Mouse (Mus musculus) limb, embryonic 10.5 days (tissue): ENCODE measurements at regions not wholly inside any gene's neighbourhood (a gene's known extent, or its start where the extent isn't known, plus 50 kb on each side); places are given as distances from the start of the nearest gene placed in this dataset.

Experiments used
- DNase-seq: peaks from one replicate; pipeline ENCODE4 v3.0.0-alpha.2; 2017; ENCODE audit warnings: low spot score
- H3K27ac ChIP-seq: fragments of 300-500 bp; sonication (generic); 2 replicates; pipeline ENCODE4 v1.5.1; 2016; ENCODE audit warnings: mild to moderate bottlenecking
- H3K27me3 ChIP-seq: fragments of 300-500 bp; sonication (generic); 2 replicates; pipeline ENCODE4 v1.6.1; 2016; ENCODE audit warnings: low read depth, mild to moderate bottlenecking; ENCODE audit not compliant: poor library complexity, severe bottlenecking
- H3K36me3 ChIP-seq: fragments of 300-500 bp; sonication (generic); 2 replicates; pipeline ENCODE4 v1.6.1; 2016; ENCODE audit warnings: mild to moderate bottlenecking, moderate library complexity
- H3K4me1 ChIP-seq: fragments of 300-500 bp; sonication (generic); 2 replicates; pipeline ENCODE4 v1.6.1; 2016
- H3K4me3 ChIP-seq: fragments of 300-500 bp; sonication (generic); 2 replicates; pipeline ENCODE4 v1.5.1; 2016; ENCODE audit warnings: mild to moderate bottlenecking, moderate library complexity
- H3K9me3 ChIP-seq: fragments of 300-500 bp; sonication (generic); replicated peaks from 2 replicates; pipeline ENCODE4 v1.6.1; 2016; ENCODE audit warnings: mild to moderate bottlenecking
- WGBS: fragments of 180-500 bp; shearing (Covaris S2); methylation state at CpG from one replicate; pipeline ENCODE4 v1.1.7; 2016; 5-methylcytosine and 5-hydroxymethylcytosine counted together

DNA sequence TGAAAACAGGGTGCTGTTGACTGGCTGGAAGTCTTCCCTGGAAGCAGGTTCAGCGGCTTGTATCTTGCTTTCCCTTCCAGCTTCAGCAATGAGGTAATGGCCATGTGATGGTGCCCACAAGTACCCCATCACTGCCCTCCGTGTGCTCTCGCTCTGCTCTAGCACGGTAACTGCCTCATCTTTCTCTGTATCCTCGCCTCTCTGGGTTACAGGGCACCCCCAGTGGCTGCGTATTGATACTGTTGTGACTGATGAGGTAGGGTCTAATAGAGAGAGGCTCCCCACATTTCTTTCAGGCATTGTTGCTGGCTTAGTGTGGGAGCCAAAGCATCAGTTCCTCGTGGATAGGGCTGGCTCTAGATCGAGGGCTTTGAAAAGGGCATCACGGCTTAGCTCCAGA lies 147.9 kb upstream of the Pitx1 start:
- H3K9me3 ChIP-seq = no peaks in the 10 kb centered on the region
- peaks cover 26% of the 10 kb centered on the region for H3K4me1 ChIP-seq
- no peak for DNase-seq
- no peaks in the 10 kb centered on the region for H3K36me3 ChIP-seq
- WGBS = 48% methylated on average over 9 of the region's 9 CpGs
- no peak overlapping the region for H3K27ac ChIP-seq
- H3K4me3 ChIP-seq = no peak overlapping the region
- peaks cover 29% of the 10 kb centered on the region for H3K27me3 ChIP-seq

GRCm38 (mm10) chr13:55981041-55981440 lies 145.0 kb upstream of the Pitx1 start:
- Histone ChIP-seq H3K27ac (peak overlapping the region; percentile 20; the same call in 1 of the 2 replicates), H3K27me3 (peaks cover 34% of the 10 kb centered on the region), H3K4me1 (peaks cover 31% of the 10 kb centered on the region), H3K4me3 (no peak overlapping the region), H3K9me3 (no peaks in the 10 kb centered on the region), H3K36me3 (no peaks in the 10 kb centered on the region)
- WGBS = 66% methylated on average over 6 of the region's 6 CpGs
- DNase-seq = no peak

DNA sequence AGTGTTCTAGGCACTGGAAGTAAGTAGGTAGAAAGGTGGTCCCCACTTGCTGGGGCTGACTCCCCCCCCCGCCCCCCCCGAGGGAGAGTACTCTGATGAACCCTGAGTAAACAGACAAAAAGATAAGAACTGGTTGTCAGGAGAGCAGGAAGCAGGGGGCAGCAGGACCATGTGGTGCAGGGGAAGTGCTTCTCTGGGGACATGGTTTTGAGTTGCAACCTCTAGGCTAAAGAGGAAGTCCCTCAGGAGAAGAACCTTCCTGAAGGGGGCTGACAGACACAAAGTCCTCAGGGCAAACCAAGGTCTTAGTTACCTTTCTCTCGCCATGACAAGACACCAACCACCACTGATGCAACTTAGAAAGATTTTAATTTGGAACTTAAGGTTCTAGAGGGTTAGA lies 141.9 kb upstream of the Pitx1 start:
- Histone ChIP-seq H3K27ac (no peak overlapping the region; the same call in 1 of the 2 replicates), H3K9me3 (no peaks in the 10 kb centered on the region), H3K27me3 (peaks cover 20% of the 10 kb centered on the region), H3K36me3 (no peaks in the 10 kb centered on the region), H3K4me3 (no peak overlapping the region), H3K4me1 (peaks cover 28% of the 10 kb centered on the region)
- DNase-seq = no peak
- 71% methylated on average over 3 of the region's 3 CpGs for WGBS

DNA sequence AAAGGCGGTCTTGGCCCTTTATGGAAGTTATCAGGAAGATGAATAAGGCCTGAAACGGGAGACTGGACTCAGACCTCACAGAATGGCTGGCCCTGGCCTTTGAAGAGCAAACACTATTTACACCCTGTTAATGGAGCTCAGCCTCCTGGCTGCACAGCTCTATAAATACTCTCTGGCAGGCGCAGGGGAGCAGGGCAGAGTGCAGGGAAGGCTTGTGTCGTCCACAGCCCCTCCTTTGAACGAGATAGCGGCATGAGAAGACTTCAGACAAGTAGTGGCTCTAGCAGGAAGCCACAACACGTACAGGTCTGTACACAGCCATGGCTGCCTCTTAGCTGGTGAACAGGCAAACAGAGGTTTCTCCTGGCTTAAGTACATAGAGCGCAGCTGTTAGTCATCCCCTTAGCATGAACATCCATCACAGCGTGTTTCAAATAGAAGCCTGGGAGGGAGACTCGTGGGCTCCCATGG lies 141.0 kb upstream of the Pitx1 start:
- WGBS = 22% methylated on average over 10 of the region's 10 CpGs
- peaks cover 11% of the 10 kb centered on the region; the same call in 1 of the 2 replicates for H3K27me3 ChIP-seq
- peaks cover 28% of the 10 kb centered on the region for H3K4me1 ChIP-seq
- H3K27ac ChIP-seq = peak overlapping the region; percentile 74
- no peak overlapping the region for H3K4me3 ChIP-seq
- DNase-seq = no peak
- no peaks in the 10 kb centered on the region for H3K9me3 ChIP-seq
- H3K36me3 ChIP-seq = no peaks in the 10 kb centered on the region

GRCm38 (mm10) chr13:55974105-55974504 lies 138.1 kb upstream of the Pitx1 start:
- DNase-seq = no peak
- Histone ChIP-seq H3K9me3 (no peaks in the 10 kb centered on the region), H3K27me3 (peaks cover 5% of the 10 kb centered on the region; the same call in 1 of the 2 replicates), H3K4me1 (peaks cover 22% of the 10 kb centered on the region), H3K36me3 (no peaks in the 10 kb centered on the region), H3K4me3 (no peak overlapping the region), H3K27ac (no peak overlapping the region)
- WGBS = 61% methylated on average over 5 of the region's 5 CpGs

- H3K9me3 ChIP-seq = no peaks in the 10 kb centered on the region
- H3K4me1 ChIP-seq = peaks cover 14% of the 10 kb centered on the region
- H3K4me3 ChIP-seq = no peak overlapping the region
- no peaks in the 10 kb centered on the region for H3K36me3 ChIP-seq
- peaks cover 21% of the 10 kb centered on the region for H3K27me3 ChIP-seq
- 88% methylated on average over 6 of the region's 6 CpGs for WGBS
- DNase-seq = no peak
- no peak overlapping the region for H3K27ac ChIP-seq
Measured at GRCm38 (mm10) chr13:55970687-55971086, 134.7 kb upstream of the Pitx1 start.

DNA sequence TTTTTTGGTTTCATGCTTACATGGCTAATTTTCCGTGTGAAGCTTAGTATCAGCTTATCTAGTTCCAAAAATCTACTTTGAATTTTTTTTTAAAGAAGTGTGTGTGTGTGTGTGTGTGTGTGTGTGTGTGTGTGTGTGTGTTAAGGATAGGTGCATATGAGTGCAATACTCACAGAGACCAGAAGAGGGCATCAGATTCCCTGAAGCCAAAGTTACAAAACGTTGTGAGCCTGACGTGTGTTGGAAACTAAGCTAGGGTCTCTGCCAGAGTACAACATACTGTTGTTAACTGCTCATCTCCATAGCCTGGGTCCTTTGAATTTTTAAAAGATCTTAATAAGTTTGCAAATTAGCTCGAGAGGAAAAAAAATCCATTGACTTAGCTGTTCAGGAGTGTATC lies 133.5 kb upstream of the Pitx1 start:
- Histone ChIP-seq H3K27me3 (peaks cover 33% of the 10 kb centered on the region), H3K4me3 (no peak overlapping the region), H3K9me3 (no peaks in the 10 kb centered on the region), H3K4me1 (peaks cover 21% of the 10 kb centered on the region), H3K36me3 (no peaks in the 10 kb centered on the region), H3K27ac (no peak overlapping the region)
- 86% methylated on average over 4 of the region's 4 CpGs for WGBS
- no peak for DNase-seq

DNA sequence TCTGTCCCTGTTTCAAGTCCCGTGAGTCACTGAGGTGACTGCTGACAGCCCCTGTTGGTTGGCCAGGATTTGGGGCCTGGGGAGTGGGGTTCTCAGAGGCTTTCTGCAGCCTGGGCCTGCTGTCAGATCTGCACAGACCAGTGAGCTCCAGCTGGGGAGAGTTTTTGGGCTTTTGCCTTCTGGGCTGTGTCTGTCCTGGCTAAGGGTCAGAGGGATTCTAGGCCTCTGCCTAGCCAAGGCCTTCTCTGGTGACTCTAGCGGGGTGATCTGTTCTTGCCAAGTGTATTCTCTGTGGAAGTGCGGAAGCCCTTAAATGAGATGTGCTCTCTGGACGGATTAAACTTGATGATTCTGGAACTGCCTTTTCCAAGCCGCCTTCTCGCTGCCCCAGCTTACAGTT lies 131.2 kb upstream of the Pitx1 start:
- Histone ChIP-seq H3K4me3 (no peak overlapping the region), H3K4me1 (peaks cover 36% of the 10 kb centered on the region), H3K9me3 (no peaks in the 10 kb centered on the region), H3K27ac (no peak overlapping the region), H3K36me3 (no peaks in the 10 kb centered on the region), H3K27me3 (peaks cover 39% of the 10 kb centered on the region)
- 79% methylated on average over 6 of the region's 6 CpGs for WGBS
- no peak for DNase-seq

GRCm38 (mm10) chr13:55963005-55963620 lies 127.1 kb upstream of the Pitx1 start:
- Histone ChIP-seq H3K27ac (peak overlapping the region; percentile 89), H3K9me3 (no peaks in the 10 kb centered on the region), H3K4me3 (peak overlapping the region; percentile 50), H3K27me3 (peaks cover 39% of the 10 kb centered on the region), H3K36me3 (no peaks in the 10 kb centered on the region), H3K4me1 (peaks cover 65% of the 10 kb centered on the region)
- 7% methylated on average over 22 of the region's 22 CpGs for WGBS
- DNase-seq = peak; percentile 88

DNA sequence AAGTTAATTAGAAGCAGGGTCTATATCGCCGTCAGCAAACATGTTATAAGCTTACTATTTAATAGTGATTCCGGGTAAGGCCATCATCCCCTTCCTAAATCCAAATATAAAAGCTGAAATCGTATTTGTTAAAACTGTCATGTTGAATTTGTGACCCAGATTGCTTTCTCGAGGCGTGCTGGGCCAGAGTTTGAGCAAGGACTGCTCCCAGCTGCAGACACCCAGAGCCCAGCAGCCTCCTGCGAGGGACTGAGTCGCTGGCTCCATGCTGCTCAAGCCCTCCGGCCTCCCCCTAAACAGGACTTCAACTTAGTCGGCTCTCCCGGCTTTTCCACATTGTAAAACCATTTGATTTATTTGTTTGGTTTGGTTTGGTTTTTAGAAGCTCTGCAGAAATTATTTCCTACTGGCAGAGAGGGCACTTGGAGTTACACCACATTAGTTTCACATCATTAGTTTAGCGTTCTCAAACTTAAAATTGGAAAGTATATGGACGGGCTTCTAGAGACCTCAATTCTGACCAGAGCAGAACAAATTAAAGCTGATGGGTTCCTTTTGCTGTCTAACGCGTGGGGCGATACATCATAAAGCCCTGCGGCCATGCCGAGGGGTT lies 126.4 kb upstream of the Pitx1 start:
- Histone ChIP-seq H3K4me3 (peak overlapping the region; percentile 50), H3K4me1 (peaks cover 73% of the 10 kb centered on the region), H3K36me3 (no peaks in the 10 kb centered on the region), H3K27me3 (peaks cover 35% of the 10 kb centered on the region), H3K27ac (peak overlapping the region; percentile 89), H3K9me3 (no peaks in the 10 kb centered on the region)
- DNase-seq = peak; percentile 69
- 9% methylated on average over 18 of the region's 18 CpGs for WGBS

DNA sequence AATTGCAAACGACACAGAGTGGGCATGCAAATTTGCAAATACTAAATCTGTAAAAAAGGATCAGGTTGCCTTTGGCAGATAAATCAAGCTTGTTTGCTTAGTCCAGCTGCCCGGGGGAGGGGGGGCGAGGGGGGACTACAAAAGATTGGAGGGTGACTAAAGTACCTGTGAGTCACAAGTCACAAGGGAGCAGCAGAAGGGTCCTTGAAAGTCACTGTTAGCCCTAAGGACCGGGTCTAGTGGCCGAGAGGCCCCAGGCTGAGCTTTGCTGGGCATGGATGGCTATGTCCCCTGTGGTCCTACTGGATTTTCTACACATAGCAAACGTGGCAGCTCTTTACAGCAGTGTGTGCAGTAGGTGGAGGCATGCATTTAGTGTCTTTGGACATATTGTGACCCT lies 118.4 kb upstream of the Pitx1 start:
- Histone ChIP-seq H3K36me3 (no peaks in the 10 kb centered on the region), H3K9me3 (no peaks in the 10 kb centered on the region), H3K27ac (no peak overlapping the region; the same call in 1 of the 2 replicates), H3K4me3 (no peak overlapping the region), H3K4me1 (peaks cover 42% of the 10 kb centered on the region), H3K27me3 (no peaks in the 10 kb centered on the region)
- 79% methylated on average over 6 of the region's 6 CpGs for WGBS
- DNase-seq = no peak

GRCm38 (mm10) chr13:55953426-55953825 lies 117.4 kb upstream of the Pitx1 start:
- Histone ChIP-seq H3K27me3 (no peaks in the 10 kb centered on the region), H3K9me3 (no peaks in the 10 kb centered on the region), H3K4me1 (peaks cover 35% of the 10 kb centered on the region), H3K4me3 (no peak overlapping the region), H3K27ac (no peak overlapping the region), H3K36me3 (no peaks in the 10 kb centered on the region)
- DNase-seq = no peak
- WGBS = 99% methylated on average over 2 of the region's 2 CpGs

DNA sequence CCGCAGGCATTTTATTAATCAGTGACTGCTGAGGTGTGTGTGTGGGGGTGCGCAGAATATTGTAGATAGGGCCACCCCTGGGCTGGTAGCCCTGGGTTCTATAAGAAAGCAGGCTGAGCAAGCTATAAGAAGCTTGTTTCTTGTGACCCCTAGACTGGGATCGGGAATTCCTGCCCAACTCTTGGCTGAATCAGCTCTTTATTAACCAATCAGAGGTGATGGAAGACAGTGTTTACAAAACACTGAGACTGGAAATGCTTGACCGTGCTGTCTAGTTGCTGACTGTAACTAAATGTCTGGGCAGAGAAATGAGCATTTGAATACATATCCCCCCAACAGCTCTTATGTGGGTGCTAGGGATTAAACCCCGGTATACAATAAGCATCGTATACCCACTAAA lies 114.8 kb upstream of the Pitx1 start:
- peaks cover 12% of the 10 kb centered on the region for H3K4me1 ChIP-seq
- no peaks in the 10 kb centered on the region for H3K36me3 ChIP-seq
- 91% methylated on average over 6 of the region's 6 CpGs for WGBS
- H3K27me3 ChIP-seq = no peaks in the 10 kb centered on the region
- H3K4me3 ChIP-seq = no peak overlapping the region
- DNase-seq = no peak
- H3K9me3 ChIP-seq = no peaks in the 10 kb centered on the region
- no peak overlapping the region for H3K27ac ChIP-seq
